Mouse (Mus musculus) liver, embryonic 14.5 days (tissue): ENCODE results near the gene Alkbh7.

Experiments
- CTCF ChIP-seq: IDR thresholded peaks from 2 replicates; pipeline ENCODE4 v1.5.1; 2016; ENCODE audit warnings: antibody characterized with exemption, low read depth, control low read depth
- EP300 ChIP-seq: IDR thresholded peaks from 2 replicates; pipeline ENCODE4 v1.6.1; 2016; ENCODE audit warnings: antibody characterized with exemption, low read depth

GRCm38 (mm10) chr17:57048816-57049215 is 51.7 kb downstream of the Alkbh7 start:
- TF ChIP-seq CTCF (no peak), EP300 (no peak)
